Mouse (Mus musculus): ENCODE results near the gene Fis1.
A peak's percentile ranks its signal among the peaks of the same experiment; 100 is the strongest.

The Fis1 gene

GRCm38 (mm10) chr5:136967592-136967991 lies 14.5 kb downstream of the Fis1 start:
- DNase-seq (ENCODE audit: low spot score), result no peak

GRCm38 (mm10) chr5:136970703-136971102 lies 17.6 kb downstream of the Fis1 start:
- DNase-seq (ENCODE audit: low spot score), result peak; percentile 68

GRCm38 (mm10) chr5:136973670-136974069 lies 20.6 kb downstream of the Fis1 start:
- DNase-seq (ENCODE audit: low spot score), result no peak

- DNase-seq (ENCODE audit: low spot score), result no peak
Observed at GRCm38 (mm10) chr5:136977769-136978168, 24.7 kb downstream of the Fis1 start.

GRCm38 (mm10) chr5:136979762-136980161 lies 26.7 kb downstream of the Fis1 start:
- DNase-seq (ENCODE audit: low spot score), result no peak

- DNase-seq (ENCODE audit: low spot score), result no peak
Observed at GRCm38 (mm10) chr5:136980974-136981373, 27.9 kb downstream of the Fis1 start.

GRCm38 (mm10) chr5:136982338-136982930 lies 29.4 kb downstream of the Fis1 start:
- peak; percentile 72 for DNase-seq (ENCODE audit: low spot score)

GRCm38 (mm10) chr5:136984828-136985227 lies 31.8 kb downstream of the Fis1 start:
- peak; percentile 29 for DNase-seq (ENCODE audit: low spot score)

GRCm38 (mm10) chr5:136986695-136987137 lies 33.6 kb downstream of the Fis1 start, which contains the start of gene Plod3:
Gene Plod3 (plus strand): TSS chr5:136987019.
- DNase-seq (ENCODE audit: low spot score), result peak; percentile 100

GRCm38 (mm10) chr5:136987138-136987933 lies 34.3 kb downstream of the Fis1 start:
- peak; percentile 80 for DNase-seq (ENCODE audit: low spot score)

GRCm38 (mm10) chr5:136987934-136988271 lies 34.8 kb downstream of the Fis1 start, which contains the start of gene Znhit1:
Gene Znhit1 (minus strand): TSS chr5:136988021.
- DNase-seq (ENCODE audit: low spot score), result peak; percentile 34

- DNase-seq (ENCODE audit: low spot score), result no peak
Observed at GRCm38 (mm10) chr5:136988420-136988819, 35.3 kb downstream of the Fis1 start.

GRCm38 (mm10) chr5:136989801-136990200 lies 36.7 kb downstream of the Fis1 start:
- DNase-seq (ENCODE audit: low spot score), result no peak

GRCm38 (mm10) chr5:136999449-136999848 lies 46.4 kb downstream of the Fis1 start:
- no peak for DNase-seq (ENCODE audit: low spot score)

- peak; percentile 39 for DNase-seq (ENCODE audit: low spot score)
Observed at GRCm38 (mm10) chr5:137000612-137001011, 47.5 kb downstream of the Fis1 start.

GRCm38 (mm10) chr5:137007276-137007675 lies 54.2 kb downstream of the Fis1 start:
- no peak for DNase-seq (ENCODE audit: low spot score)

- DNase-seq (ENCODE audit: low spot score), result peak; percentile 80
Observed at GRCm38 (mm10) chr5:137009988-137010387, 56.9 kb downstream of the Fis1 start.

- DNase-seq (ENCODE audit: low spot score), result no peak
Observed at GRCm38 (mm10) chr5:137012401-137012950, 59.4 kb downstream of the Fis1 start.
